Comparison of ENCODE assay signal across 8 mouse cellular contexts in genomic region chr5:111393346-111394197, GRCm38 (mm10). TPM values are rescaled to one million over a fixed set of nuclear protein-coding genes. Genes with fewer than 3 reads are reported as not detected.
DNase-seq lines count a peak whose midpoint lies in the region; ATAC-seq and TF ChIP-seq lines count a peak whose summit lies in the region.

No protein-coding gene starts in this region.

- peaks cover 46% of the 10 kb centered on the region for H3K4me1 ChIP-seq in forebrain, embryonic 15.5 days
- H3K4me1 ChIP-seq in kidney, adult 2 months (ENCODE audit: control insufficient read depth, insufficient read depth, low read length): no peaks in the 10 kb centered on the region
- peaks cover 41% of the 10 kb centered on the region for H3K4me1 ChIP-seq in lung, embryonic 16.5 days (replicated peaks; ENCODE audit: control insufficient read depth, insufficient read depth, low read length)
- peaks cover 45% of the 10 kb centered on the region for H3K4me1 ChIP-seq in stomach, embryonic 15.5 days

- WGBS in forebrain, embryonic 15.5 days: 4% methylated on average over 17 of the region's 17 CpGs
- WGBS in kidney, adult 2 months: 27% methylated on average over 17 of the region's 17 CpGs
- 10% methylated on average over 17 of the region's 17 CpGs for WGBS in lung, embryonic 16.5 days
- 16% methylated on average over 17 of the region's 17 CpGs for WGBS in stomach, embryonic 15.5 days

- peaks cover 6% of the 10 kb centered on the region; the same call in 1 of the 2 replicates for H3K36me3 ChIP-seq in forebrain, embryonic 15.5 days
- H3K36me3 ChIP-seq in kidney, adult 2 months (ENCODE audit: control insufficient read depth, insufficient read depth, low read length): no peaks in the 10 kb centered on the region
- H3K36me3 ChIP-seq in lung, embryonic 16.5 days (ENCODE audit: control insufficient read depth, insufficient read depth, low read length): no peaks in the 10 kb centered on the region; the same call in 1 of the 2 replicates
- H3K36me3 ChIP-seq in stomach, embryonic 15.5 days: 0 out of 2 replicates have a peak, but pooled peaks cover 4% of the 10 kb centered on the region

- H3K27me3 ChIP-seq in forebrain, embryonic 15.5 days: no peaks in the 10 kb centered on the region
- H3K27me3 ChIP-seq in kidney, adult 2 months (replicated peaks; ENCODE audit: control insufficient read depth, insufficient read depth, low read length): no peaks in the 10 kb centered on the region
- H3K27me3 ChIP-seq in lung, embryonic 16.5 days (ENCODE audit: control insufficient read depth, insufficient read depth, low read depth, low read length): no peaks in the 10 kb centered on the region
- H3K27me3 ChIP-seq in stomach, embryonic 15.5 days (replicated peaks): no peaks in the 10 kb centered on the region

- DNase-seq in layer of hippocampus, adult 11-12 months (ENCODE audit: low spot score): peak; percentile 24
- DNase-seq in layer of hippocampus, adult 9-10 months (ENCODE audit: low spot score): no peak
- peak; percentile 49 for DNase-seq in cerebellum, adult 11-12 months
- DNase-seq in kidney, adult 2 months: peak; percentile 74
- no peak for DNase-seq in thymus, postnatal 0 days (ENCODE audit: low spot score)

- peak overlapping the region; percentile 49 for H3K4me2 ChIP-seq in forebrain, embryonic 15.5 days (replicated peaks)
- H3K4me2 ChIP-seq in lung, embryonic 16.5 days (ENCODE audit: low read depth, low read length): peak overlapping the region; percentile 31
- peak overlapping the region; percentile 48 for H3K4me2 ChIP-seq in stomach, embryonic 15.5 days

- no peak for TF ChIP-seq POLR2A in kidney, adult 2 months (IDR thresholded peaks at IDR 0.05; ENCODE audit: low read depth, low read length)

- ATAC-seq in forebrain, embryonic 15.5 days (replicated peaks): peak; percentile 81
- peak; percentile 75 for ATAC-seq in lung, embryonic 16.5 days (ENCODE audit: low read depth)
- ATAC-seq in stomach, embryonic 15.5 days (ENCODE audit: insufficient read depth, low FRiP score, low read depth): peak; percentile 74

- no peaks in the 10 kb centered on the region for H3K9me3 ChIP-seq in forebrain, embryonic 15.5 days
- H3K9me3 ChIP-seq in lung, embryonic 16.5 days (ENCODE audit: control insufficient read depth, low read length): no peaks in the 10 kb centered on the region
- H3K9me3 ChIP-seq in stomach, embryonic 15.5 days: no peaks in the 10 kb centered on the region

- no peak for TF ChIP-seq CTCF in kidney, adult 2 months (conservative IDR thresholded peaks at IDR 0.05; ENCODE audit: insufficient read depth, insufficient read length, low read depth, low read length)

- peak overlapping the region; percentile 86 for H3K27ac ChIP-seq in forebrain, embryonic 15.5 days (replicated peaks)
- H3K27ac ChIP-seq in kidney, adult 2 months (ENCODE audit: insufficient read depth, low read depth, low read length): no peak overlapping the region
- peak overlapping the region; percentile 39 for H3K27ac ChIP-seq in lung, embryonic 16.5 days (ENCODE audit: low read length)
- peak overlapping the region; percentile 65 for H3K27ac ChIP-seq in stomach, embryonic 15.5 days

- H3K4me3 ChIP-seq in forebrain, embryonic 15.5 days: peak overlapping the region; percentile 24
- no peak overlapping the region for H3K4me3 ChIP-seq in kidney, adult 2 months (ENCODE audit: insufficient read depth, low read depth, low read length)
- no peak overlapping the region for H3K4me3 ChIP-seq in lung, embryonic 16.5 days (ENCODE audit: low read length)
- H3K4me3 ChIP-seq in stomach, embryonic 15.5 days (replicated peaks): peak overlapping the region; percentile 22

- H3K9ac ChIP-seq in forebrain, embryonic 15.5 days (replicated peaks): 0 out of 2 replicates have a peak overlapping the region, but pooled peaks have one; percentile 11
- no peak overlapping the region for H3K9ac ChIP-seq in lung, embryonic 16.5 days (ENCODE audit: low read length)
- H3K9ac ChIP-seq in stomach, embryonic 15.5 days: no peak overlapping the region

RNA-seq across cellular contexts. Expression of gene Mn1, which starts 23.6 kb away (rescaled TPM):
- 102 and 109 TPM in 2 replicates for polyA plus RNA-seq in forebrain, embryonic 15.5 days (2015; fragmentation: Nextera tagmentation; extraction: Ambion mirVana)
- polyA plus RNA-seq in kidney, adult 2 months (2012; rRNA removed): 1.1 and 1.4 TPM in 2 replicates
- polyA plus RNA-seq in lung, embryonic 16.5 days (2015; fragmentation: Nextera tagmentation; extraction: Ambion mirVana): 6.8 and 7.8 TPM in 2 replicates
- 11.9 and 12.0 TPM in 2 replicates for polyA plus RNA-seq in stomach, embryonic 15.5 days (2015; fragmentation: Nextera tagmentation; extraction: Ambion mirVana)
- polyA plus RNA-seq in thymus, postnatal 0 days (2015; fragmentation: Nextera tagmentation; extraction: Ambion mirVana): 2.7 and 2.9 TPM in 2 replicates

Comparison
In these comparisons a context has a peak if more than half of its experiments do, and no peak if none do; other contexts are left out.
1. DNase-seq: peak in layer of hippocampus, adult 11-12 months (single experiment), cerebellum, adult 11-12 months (single experiment) and kidney, adult 2 months (single experiment); none in layer of hippocampus, adult 9-10 months (single experiment) and thymus, postnatal 0 days (single experiment).
2. H3K4me3 ChIP-seq: peak in forebrain, embryonic 15.5 days (single experiment) and stomach, embryonic 15.5 days (single experiment); none in kidney, adult 2 months (single experiment) and lung, embryonic 16.5 days (single experiment).
3. Peak in every context shown above with its lines, with median percentiles within 50 percentile points of each other: ATAC-seq and H3K4me2 ChIP-seq.